Mouse (Mus musculus) layer of hippocampus, adult 9-10 months (tissue): Measurements from ENCODE around the gene Lingo1.

Experiments used
- DNase-seq: peaks from one replicate; pipeline ENCODE4 v3.0.0; 2022; ENCODE audit warnings: low spot score

Lingo1 gene

DNA sequence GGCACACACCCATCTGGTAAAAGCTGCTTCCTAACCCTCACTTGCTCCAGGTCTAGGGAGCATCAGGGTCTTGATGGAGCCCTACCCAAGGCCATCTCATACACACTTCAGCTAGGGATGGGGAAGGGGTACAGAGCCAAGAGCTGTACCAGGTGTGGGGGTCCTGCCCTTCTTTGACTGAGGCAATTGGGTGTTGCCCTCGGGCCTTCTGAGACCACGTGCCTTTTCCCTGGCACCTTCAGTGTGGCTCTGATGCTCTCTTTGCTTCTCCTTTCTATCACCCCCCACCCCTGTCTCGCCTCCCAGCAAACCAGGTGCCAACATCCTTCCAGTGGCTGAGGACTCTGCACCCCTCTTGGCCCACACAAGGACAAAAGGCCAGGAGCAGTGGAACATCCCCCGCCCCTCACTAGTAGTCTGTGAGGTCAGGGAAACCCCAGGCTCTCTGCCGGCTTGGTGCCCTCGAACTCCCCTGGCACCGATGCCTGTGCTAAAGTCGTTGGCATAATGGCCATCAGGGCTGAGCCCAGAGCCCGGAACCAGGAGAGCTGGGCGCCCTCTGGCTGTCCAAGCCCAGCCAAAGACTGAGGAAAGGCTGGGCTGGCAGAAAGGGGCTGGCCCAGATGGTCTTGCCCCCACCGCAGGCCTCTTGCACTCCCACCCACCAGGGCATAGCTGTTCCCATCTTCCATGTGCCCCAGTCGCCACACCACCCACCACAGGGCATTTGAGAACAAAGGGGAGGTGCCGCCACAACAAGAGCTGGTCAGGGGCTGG, 162.6 kb downstream of the Lingo1 start:
- no peak for DNase-seq

DNA sequence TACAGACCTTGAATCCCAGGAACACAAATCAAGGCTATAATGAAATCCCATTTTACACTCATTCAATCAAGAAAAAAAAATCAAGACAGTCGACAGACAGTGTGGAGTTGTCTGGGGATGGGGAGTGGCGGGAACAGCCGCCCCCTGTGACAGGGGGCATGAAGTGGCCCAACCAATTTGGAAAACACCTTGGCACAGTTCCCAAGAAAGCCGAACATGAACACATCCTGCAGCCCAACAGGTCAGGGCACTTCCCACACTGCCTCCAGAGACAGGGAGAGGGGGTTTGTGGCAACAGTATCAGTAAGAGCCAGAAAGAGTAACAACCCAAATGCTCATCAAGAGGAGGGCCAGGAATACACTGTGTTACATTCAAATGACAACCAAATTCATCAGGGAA, 165.3 kb downstream of the Lingo1 start:
- no peak for DNase-seq

DNA sequence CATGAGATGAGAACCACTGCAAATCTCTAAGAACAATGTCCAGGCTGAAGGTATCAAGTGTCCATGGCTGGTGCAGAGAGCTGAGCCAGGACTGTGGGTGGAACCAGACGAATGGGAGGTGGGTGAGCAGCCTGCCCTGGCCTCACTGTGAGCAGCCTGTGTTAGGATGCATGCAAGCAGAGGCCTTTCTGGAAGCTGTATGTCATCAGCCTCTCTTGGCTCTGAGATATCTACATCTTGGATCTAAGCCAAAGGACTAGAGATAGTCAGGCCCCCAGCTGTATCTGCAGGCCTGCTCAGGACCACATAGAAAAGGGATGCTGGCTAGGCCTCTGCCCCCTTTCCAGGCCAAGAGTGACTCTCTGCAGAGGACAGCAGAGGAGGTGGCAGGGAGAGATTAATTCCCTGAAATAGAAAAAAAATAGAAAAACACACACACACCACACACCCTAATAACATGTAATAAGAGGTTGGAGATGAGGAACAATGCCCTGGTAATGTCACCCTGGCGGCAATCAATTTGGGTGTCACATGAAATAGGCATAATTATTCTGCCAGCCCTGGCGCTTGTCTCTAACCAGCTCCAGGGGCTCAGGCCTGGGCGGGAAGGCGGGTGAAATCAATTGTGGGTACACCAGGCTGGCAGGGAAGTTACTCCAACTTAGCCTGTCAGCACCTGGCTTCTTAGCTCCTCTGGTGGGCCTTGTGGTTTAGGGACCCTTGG, 166.4 kb downstream of the Lingo1 start:
- DNase-seq: no peak

DNA sequence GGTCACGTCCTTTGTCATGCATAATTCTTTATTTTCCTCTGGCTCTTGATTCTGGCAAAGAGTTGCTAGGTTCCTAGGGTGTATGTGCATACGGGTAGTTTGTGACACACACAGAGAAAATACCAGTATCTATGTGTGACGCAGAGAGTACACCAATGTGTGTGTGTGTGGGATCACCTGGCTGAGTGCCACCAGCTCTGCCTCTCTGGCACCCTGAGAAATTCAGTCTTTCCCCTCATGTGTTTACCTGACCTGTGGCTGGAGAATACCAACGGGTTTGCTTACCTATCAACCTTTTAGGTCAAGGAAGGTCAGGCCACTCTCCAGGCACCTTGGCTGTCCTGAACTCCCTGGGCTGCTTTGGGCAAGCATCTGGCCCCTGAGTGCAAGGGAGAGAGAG, 169.0 kb downstream of the Lingo1 start:
- no peak for DNase-seq

DNA sequence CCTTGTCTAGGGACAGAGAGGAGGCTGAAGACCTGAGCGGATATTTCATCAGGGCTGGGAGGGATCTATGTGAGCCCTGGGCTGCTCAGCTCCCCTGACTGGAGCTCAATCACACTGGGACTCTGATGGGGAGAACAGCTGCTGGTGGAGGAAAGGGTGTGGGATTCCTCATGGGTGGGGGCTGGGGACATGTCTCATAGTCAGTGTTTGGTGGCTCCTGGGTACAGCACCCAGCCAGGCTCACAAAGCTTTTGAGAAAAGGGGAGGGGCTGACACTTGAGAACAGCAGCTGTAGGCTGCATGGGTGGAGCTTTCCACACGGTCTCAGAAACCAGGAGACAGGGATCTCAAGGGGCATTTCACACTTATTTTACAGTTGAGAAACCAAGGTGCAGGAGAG, 171.3 kb downstream of the Lingo1 start:
- DNase-seq: no peak

DNA sequence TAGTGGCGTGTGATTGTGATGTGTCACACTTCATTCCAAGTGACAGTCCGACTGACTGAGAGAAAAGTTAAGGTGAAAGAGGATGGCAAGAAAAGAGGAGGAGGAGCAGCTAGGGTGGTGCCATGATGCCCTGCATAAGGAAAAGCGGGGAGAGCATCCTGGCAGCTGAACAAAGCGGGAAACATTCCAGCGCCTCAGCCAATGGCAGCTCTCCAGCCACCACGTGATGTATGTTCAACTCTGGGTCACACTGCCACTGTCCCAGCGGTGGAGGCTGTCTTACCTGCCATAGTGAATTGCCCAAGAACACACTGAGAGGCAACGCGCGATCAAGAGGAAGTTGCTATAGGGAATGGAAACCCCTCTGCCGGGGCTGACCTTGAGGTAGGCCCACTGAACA, 172.9 kb downstream of the Lingo1 start:
- no peak for DNase-seq

DNA sequence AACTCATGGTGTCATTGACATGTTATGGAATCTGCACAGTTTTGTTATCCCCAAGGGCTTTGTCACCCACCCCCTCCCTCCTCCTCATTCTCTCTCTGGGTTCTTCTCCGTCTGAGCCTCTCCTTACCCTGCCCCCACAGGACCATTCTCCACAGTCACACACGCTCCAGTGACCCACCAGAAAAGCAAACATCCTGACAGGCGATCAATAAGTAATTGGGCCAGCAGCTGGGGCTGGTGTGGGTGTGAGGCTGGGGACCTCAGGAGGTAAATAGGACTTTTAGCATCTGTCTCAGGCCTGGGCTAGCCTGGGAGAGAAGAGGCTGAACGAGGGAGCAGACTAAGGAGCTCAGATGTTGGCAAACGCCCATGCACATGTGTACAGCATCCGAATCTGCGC, 173.5 kb downstream of the Lingo1 start:
- no peak for DNase-seq

DNA sequence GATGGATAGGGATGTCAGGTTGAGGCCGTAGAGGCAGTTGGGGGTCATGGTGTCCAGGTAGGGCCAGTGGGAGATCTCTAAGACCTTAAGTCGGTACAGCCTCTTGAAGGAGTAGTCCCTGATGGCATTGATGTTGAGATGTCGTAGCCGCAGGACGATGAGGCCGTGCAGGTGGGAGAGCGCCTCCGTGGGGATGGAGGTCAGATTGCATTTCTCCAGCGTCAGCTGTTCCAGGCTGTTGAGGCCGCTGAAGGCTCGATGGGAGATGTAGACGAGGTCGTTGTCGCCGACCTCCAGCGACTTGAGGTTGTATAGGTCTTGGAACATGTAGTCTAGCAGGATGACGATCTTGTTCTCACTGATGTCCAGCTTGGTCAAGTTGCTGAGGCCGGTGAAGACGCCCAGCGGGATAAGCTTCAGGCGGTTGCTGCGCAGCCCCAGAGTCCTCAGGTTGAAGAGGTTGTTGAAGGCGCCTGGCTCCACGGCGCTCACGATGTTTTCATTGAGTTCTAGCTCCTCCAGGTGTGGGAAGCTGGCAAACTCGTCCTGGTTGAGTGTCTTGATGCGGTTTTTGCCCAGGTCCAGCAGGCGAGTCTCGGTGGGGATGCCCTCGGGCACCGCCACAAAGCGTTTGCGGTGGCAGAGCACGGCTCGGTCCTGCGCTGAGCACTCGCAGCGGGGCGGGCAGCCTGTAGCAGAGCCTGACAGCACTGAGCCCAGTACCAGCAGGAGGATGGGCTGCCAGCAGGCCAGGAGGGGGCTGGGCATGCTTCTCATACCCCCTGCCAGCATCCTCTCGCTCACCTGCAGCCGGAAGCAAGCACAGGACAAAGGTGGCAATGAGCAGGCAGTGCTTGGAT, 175.5 kb downstream of the Lingo1 start:
- DNase-seq: no peak

DNA sequence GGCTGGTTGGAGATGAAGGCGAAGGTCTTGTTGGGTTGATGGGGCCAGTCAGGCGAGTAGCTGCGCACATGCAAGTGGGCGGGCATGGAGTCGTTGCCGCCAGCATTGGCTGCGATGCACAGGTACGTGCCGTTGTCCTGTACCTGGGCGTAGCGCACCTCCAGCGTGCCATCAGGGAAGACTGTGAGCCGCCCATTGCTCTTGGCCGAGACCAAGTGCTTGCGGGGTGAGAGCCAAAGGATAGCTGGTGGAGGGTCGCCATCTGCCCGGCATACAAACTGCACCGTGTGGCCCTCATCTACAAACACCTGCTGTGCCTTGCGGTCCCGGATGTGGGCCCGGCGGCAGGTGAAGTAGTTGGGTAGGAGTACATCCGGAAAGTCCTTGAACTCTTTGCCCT, 176.6 kb downstream of the Lingo1 start:
- no peak for DNase-seq

DNA sequence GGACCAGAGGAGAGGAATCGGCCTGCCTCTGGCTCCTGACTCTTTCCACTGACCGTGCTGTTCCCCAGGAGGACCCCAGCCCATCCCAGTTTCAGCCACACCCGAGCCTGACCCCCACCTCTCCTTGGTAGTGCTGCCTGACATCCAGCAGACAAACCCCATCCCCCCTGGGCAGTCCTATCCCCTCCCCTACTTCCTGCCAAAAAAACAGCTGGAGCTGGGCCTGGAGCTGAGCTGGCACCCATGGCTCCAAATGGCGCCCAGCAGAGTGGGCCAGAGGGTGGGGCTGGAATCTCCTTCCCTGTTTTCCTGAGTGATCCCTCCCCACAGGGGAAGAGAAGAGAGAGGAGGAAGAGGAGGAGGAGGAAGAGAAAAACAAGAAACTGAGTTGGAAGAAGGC, 177.6 kb downstream of the Lingo1 start:
- no peak for DNase-seq

DNA sequence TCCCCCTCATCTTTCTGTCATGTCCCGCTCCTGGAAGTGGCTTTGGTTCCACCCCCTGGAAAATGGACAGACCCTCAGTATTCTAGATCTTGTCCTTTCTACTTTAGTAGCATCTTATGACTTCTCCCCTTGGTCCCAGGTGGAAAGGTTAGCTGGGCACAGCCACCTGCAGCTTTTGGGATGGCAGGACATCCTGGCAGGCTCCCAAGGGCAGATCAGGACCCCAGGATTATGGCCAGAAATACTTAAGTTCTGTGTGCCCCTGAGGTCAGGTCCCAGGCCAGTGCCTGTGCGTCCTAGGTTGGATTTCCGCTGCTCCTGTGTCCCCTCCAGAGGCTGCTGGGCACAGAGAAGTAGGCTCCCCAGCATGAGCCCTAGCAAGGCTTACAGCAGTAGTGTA, 180.2 kb downstream of the Lingo1 start:
- no peak for DNase-seq

DNA sequence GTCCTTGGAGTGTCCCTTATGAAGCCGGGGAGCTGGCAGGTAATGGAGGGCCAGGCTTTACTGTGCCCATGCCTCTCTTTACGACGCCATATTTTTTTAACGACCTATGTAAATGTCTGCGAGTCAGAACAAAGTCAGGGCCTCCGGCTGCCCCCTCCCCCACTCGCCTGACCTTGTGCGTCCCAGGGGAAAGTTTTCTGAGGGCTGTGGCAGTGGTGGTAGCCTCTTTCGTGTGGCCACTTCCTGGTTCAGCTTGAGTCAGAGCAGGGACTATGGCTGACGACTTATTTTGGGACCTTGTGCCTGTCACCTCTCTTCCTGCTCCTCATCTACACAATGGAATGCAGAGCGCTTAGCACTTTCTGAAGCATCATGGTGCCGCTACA, 183.5 kb downstream of the Lingo1 start:
- no peak for DNase-seq

DNA sequence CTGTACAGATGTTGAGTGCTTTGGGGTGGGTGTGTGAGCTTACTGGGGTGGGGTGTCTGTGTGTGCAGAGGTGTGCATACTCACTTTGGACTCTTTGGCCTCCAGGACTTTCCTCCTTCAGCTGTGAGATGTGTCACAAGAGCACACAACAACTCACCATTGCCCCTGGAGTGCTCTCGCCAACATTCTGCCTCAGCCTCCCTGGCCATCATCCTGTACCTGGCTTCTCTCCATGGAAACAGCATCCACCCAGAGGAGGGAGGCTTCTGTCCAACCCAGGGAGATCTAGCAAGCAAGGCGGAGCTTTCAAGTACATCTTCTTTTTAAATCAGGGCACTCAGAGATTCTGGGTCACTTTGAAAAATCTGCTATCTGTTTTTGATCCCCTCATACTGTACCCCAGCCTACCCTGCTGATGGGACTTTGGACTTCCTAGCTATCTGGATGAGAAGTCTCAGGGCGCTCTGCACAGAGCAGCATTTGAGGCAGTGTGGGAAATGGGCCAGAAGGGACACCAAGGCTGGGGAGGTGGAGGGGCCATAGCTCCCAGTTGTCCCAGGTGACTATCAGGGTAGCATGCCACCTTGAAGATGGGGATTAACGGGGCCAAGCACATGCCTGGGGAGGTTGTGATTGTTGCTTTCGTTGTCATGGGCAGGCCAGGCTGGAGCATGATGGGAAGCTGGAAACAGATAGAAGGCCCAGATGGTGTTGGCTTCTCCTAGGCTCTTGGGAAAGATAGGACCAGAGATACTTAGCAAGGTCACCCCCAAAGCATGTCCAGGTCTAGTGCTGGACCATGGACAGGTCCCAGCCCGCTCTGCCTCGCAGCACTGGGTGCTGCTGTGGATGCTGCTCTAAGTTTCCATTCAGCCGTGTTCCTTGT, 184.1 kb downstream of the Lingo1 start:
- no peak for DNase-seq

DNA sequence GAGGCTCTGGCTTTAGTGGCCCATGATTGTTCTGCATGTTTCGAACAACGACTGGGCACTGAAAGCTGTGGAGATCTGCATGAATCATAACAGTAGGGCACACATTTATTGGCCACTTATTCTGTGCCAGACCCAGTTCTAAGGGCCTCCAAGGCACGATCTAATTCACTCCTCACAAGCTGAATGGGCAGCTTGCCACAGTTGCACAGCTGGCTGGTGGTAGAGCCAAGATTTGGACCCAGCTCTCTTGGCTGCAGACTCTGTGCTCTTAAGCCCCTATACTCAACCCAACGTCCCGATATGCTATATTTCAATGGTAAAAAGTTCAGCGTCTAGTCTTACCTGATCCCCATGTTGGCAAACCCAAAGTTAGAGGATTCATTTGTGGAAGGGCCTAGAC, 185.3 kb downstream of the Lingo1 start:
- DNase-seq: no peak

DNA sequence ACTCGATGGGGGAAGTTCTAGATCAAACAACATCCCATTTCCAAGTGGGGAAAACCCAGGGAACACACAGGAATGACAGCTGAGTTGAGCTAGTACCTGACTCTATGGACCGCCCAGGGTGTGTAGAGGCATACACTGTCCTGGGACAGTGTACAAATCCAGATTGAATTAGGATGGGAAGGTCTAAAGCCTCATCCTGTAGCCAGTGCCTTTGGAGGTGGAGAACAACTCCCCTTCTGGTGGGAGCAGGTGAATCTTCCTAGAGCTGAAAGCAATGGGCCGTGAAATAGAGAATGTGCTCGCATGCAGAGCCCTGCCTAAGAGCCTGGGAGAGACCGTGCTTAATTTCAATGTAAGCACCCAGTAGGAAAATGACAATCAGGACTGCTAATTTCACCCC, 185.8 kb downstream of the Lingo1 start:
- no peak for DNase-seq

DNA sequence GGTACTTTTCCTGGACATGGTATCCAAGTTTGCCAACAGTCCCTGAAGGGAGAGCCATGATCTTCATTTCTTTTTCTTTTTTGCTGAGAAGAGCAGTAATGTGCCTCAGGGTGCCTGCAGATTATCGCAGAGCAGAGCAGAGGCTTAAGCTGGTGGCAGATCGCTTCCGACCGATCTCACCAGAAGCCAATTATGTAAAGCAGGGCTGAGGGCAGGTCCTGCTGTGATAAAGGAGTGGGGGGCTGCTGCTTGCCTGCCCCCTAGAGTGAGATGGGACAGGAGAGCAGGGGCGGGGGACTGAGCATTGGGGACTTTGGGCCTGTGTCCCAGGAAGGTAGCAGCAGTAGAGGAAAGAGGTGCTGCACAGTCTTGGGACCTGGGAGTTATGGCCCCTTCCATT, 186.8 kb downstream of the Lingo1 start:
- no peak for DNase-seq

DNA sequence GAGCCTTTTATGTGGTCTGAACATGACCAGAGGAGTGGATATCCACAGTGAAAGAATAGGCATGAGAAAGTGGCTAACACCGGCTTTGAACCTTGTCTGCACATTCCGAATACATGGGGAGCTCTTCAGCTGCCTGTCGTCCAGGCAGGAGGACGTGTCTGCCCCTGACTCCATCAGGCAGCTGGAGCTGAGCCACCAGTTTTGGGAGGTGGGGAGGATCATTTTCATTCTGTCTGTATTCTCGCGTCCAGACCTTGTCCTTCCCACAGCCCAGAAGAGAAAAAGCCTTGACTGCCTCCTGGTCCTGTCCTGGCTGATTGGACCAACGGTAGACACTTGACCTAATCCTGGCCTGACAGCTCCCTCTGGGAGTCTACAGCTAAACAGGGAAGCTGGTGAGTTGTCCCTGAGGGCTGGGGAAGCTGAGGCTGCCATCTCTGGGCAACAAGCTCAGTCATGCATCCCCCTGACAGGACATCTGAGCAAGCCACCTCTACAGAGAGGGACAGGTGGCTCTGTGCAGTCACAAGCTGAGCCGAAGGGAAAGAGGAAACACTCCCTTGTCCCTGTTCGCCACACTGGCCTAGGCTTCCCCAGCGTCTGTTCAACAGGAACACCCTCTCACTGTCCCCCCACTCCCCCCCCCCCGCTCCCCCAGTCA, 187.4 kb downstream of the Lingo1 start:
- DNase-seq: no peak

DNA sequence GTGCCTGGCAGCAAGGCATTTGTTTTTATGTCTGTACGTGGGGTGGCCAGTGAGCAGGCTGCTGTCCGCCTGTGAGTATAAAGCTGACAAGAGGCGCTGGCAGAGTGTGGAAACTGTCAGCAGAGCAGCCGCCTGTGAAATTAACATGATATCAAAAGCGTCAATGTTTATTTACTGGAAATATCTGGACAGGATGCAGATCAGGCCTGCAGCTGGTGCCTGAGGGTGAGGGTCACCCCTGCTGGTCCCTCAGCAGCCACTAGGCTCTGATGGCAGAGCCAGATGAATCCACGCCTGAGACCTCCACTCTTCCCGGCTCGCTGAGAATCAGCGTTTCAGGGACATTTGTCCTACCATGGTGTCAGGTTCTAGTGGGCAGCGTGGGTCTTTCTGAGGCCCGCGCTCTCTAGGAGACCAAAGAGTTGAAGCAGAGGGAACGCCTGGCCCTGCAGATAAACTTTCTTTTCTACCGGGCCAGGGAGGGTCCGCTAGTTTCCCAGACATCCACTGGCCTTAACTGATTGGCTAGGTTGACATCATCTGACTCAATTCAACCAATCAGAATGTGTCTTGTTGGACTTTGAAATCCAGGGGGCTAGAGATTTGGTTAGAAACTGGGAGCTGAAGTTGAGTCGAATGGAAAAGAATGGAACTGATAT, 190.1 kb downstream of the Lingo1 start:
- no peak for DNase-seq

DNA sequence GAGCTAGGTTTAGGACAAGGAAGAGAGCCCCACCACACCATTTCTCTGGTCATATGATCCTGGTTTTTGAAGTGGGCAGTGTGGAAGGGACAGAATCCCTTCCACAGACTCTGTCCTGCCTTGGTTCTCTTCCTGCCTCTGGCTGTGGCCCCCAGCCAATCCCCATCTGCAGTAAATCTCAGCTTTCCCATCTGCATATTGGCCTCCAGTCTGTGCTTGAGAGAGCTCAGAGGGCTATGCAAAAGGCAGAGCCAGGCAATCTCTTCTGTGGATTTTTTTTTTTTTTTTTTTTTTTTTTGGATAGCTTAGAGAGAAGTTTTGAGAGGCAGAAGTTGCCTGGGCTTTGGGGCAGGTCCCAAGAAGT, 190.8 kb downstream of the Lingo1 start:
- DNase-seq: no peak

DNA sequence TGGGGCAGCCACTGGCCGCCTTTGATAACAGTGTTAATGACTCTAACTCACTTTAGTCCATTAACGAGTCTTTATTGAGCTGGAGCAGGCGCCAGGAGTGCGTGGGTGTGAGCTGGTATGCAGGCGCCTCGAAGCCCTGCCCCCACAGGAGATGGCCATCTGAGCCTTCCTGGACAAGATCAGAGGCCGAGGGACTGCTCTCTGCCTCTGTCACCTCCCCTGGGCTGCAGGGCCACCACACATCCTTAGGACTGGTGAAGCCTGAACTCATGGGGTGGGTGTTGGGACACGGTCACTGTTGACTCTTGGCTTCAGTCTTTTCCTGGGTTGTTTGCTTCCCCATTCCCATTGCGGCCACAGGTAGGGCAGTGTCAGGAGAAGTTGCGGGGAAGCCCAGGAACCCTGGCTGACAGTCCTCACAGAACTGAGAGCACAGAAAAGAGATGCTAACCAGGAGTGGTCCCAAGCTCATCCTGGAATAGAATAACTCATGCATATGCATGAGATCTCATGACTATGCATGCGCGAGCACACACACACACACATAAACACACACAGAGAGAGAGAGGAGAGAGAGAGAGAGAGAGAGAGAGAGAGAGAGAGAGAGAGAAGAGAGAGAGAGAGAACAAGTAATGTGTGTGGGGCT, 191.3 kb downstream of the Lingo1 start:
- no peak for DNase-seq
